Mouse (Mus musculus): ENCODE data around the gene Zfp938.

Zfp938 gene

GRCm38 (mm10) chr10:82240742-82241400, at the start of gene Zfp938:
Gene Zfp938, minus strand, starts transcription at chr10:82241280.
- peak; percentile 91 for DNase-seq

GRCm38 (mm10) chr10:82257331-82257730, 16.3 kb upstream of the Zfp938 start:
- DNase-seq = no peak

GRCm38 (mm10) chr10:82245021-82245420, 3.9 kb upstream of the Zfp938 start:
- DNase-seq = no peak

GRCm38 (mm10) chr10:82241401-82241788, 315 bp upstream of the Zfp938 start:
- no peak for DNase-seq

GRCm38 (mm10) chr10:82178257-82179064, 62.6 kb downstream of the Zfp938 start:
- peak; percentile 86 for DNase-seq
